Mouse (Mus musculus): ENCODE results near the gene Npy4r. TPM values are rescaled to one million over a fixed set of nuclear protein-coding genes. Genes with fewer than 3 reads are reported as not detected.

Gene Npy4r
- polyA plus RNA-seq, 1 experiment from 2014 or later = 0.24 TPM

- Histone ChIP-seq H3K4me1 (ENCODE audit: control insufficient read depth, insufficient read depth, low read length) (no peaks in the 10 kb centered on the region), H3K27me3 (ENCODE audit: control insufficient read depth, insufficient read depth, low read length) (no peaks in the 10 kb centered on the region), H3K36me3 (ENCODE audit: control insufficient read depth, insufficient read depth, low read length) (no peaks in the 10 kb centered on the region), H3K9ac (replicated peaks; ENCODE audit: low read depth, low read length) (no peak overlapping the region), H3K4me2 (ENCODE audit: low read depth, low read length) (no peak overlapping the region), H3K9me3 (ENCODE audit: control insufficient read depth, low read length) (no peaks in the 10 kb centered on the region), H3K4me3 (ENCODE audit: low read depth, low read length) (no peak overlapping the region), H3K27ac (ENCODE audit: low read depth, low read length) (no peak overlapping the region)
- 83% methylated on average over 3 of the region's 3 CpGs for WGBS
- ATAC-seq (ENCODE audit: low read depth) = no peak
Measured at GRCm38 (mm10) chr14:34103855-34104254, 48.4 kb downstream of the Npy4r start.

GRCm38 (mm10) chr14:34102601-34103000 is 49.7 kb downstream of the Npy4r start, which contains the start of gene A630023A22Rik:
A630023A22Rik (minus strand) TSS chr14:34102754.
- H3K9ac ChIP-seq (replicated peaks; ENCODE audit: low read depth, low read length) = no peak within 1 kb of the TSS
- no peak within 1 kb of the TSS for H3K4me2 ChIP-seq (ENCODE audit: low read depth, low read length)
- H3K4me3 ChIP-seq (ENCODE audit: low read depth, low read length) = no peak within 1 kb of the TSS
- 71% methylated on average over 5 of the region's 5 CpGs for WGBS
- ATAC-seq (ENCODE audit: low read depth) = no peak
- no peaks in the 10 kb centered on the region for H3K9me3 ChIP-seq (ENCODE audit: control insufficient read depth, low read length)
- no peaks in the 10 kb centered on the region for H3K27me3 ChIP-seq (ENCODE audit: control insufficient read depth, insufficient read depth, low read length)
- no peaks in the 10 kb centered on the region for H3K36me3 ChIP-seq (ENCODE audit: control insufficient read depth, insufficient read depth, low read length)
- no peaks in the 10 kb centered on the region for H3K4me1 ChIP-seq (ENCODE audit: control insufficient read depth, insufficient read depth, low read length)
- no peak within 1 kb of the TSS for H3K27ac ChIP-seq (ENCODE audit: low read depth, low read length)

- Histone ChIP-seq H3K36me3 (ENCODE audit: control insufficient read depth, insufficient read depth, low read length) (no peaks in the 10 kb centered on the region), H3K27ac (ENCODE audit: low read depth, low read length) (no peak overlapping the region), H3K9me3 (ENCODE audit: control insufficient read depth, low read length) (no peaks in the 10 kb centered on the region), H3K9ac (replicated peaks; ENCODE audit: low read depth, low read length) (no peak overlapping the region), H3K4me3 (ENCODE audit: low read depth, low read length) (no peak overlapping the region), H3K4me1 (ENCODE audit: control insufficient read depth, insufficient read depth, low read length) (no peaks in the 10 kb centered on the region), H3K27me3 (ENCODE audit: control insufficient read depth, insufficient read depth, low read length) (no peaks in the 10 kb centered on the region), H3K4me2 (ENCODE audit: low read depth, low read length) (no peak overlapping the region)
- 79% methylated on average over 5 of the region's 5 CpGs for WGBS
- ATAC-seq (ENCODE audit: low read depth) = no peak
Measured at GRCm38 (mm10) chr14:34096161-34096560, 56.1 kb downstream of the Npy4r start.

Other genes with a start within 250 kb of the Npy4r start
- 11.0 and 11.8 TPM in 2 replicates for gene Gdf10, start 228.9 kb downstream of the Npy4r start, polyA plus RNA-seq (2014; fragmentation: Nextera tagmentation; extraction: Ambion mirVana)
- not detected in 2 replicates for gene Gdf2, start 211.4 kb downstream of the Npy4r start, polyA plus RNA-seq (2014; fragmentation: Nextera tagmentation; extraction: Ambion mirVana)
- gene Rbp3, start 198.5 kb downstream of the Npy4r start, polyA plus RNA-seq (2014; fragmentation: Nextera tagmentation; extraction: Ambion mirVana) = not detected in 2 replicates
- gene Zfp488, start 173.7 kb downstream of the Npy4r start, polyA plus RNA-seq (2014; fragmentation: Nextera tagmentation; extraction: Ambion mirVana) = 0.89 and 1.9 TPM in 2 replicates
- not detected in 2 replicates for gene Gm30083, start 137.3 kb downstream of the Npy4r start, polyA plus RNA-seq (2014; fragmentation: Nextera tagmentation; extraction: Ambion mirVana)
- gene Gm5460, start 135.7 kb downstream of the Npy4r start, polyA plus RNA-seq (2014; fragmentation: Nextera tagmentation; extraction: Ambion mirVana) = not detected in 2 replicates
- not detected in 2 replicates for gene Antxrl, start 99.8 kb downstream of the Npy4r start, polyA plus RNA-seq (2014; fragmentation: Nextera tagmentation; extraction: Ambion mirVana)
- not detected in 2 replicates for gene Anxa8, start 66.5 kb downstream of the Npy4r start, polyA plus RNA-seq (2014; fragmentation: Nextera tagmentation; extraction: Ambion mirVana)
- 0.75 TPM in 1 of 2 replicates, not detected in the other for gene A630023A22Rik, start 49.7 kb downstream of the Npy4r start, polyA plus RNA-seq (2014; fragmentation: Nextera tagmentation; extraction: Ambion mirVana)
- 4.3 and 5.2 TPM in 2 replicates for gene Gprin2, start 49.2 kb upstream of the Npy4r start, polyA plus RNA-seq (2014; fragmentation: Nextera tagmentation; extraction: Ambion mirVana)
- 0.46 and 0.49 TPM in 2 replicates for gene Syt15, start 67.1 kb upstream of the Npy4r start, polyA plus RNA-seq (2014; fragmentation: Nextera tagmentation; extraction: Ambion mirVana)
- gene Shld2, start 158.0 kb upstream of the Npy4r start, polyA plus RNA-seq (2014; fragmentation: Nextera tagmentation; extraction: Ambion mirVana) = 5.1 and 8.0 TPM in 2 replicates
- gene Glud1, start 158.2 kb upstream of the Npy4r start, polyA plus RNA-seq (2014; fragmentation: Nextera tagmentation; extraction: Ambion mirVana) = 145 and 152 TPM in 2 replicates
- gene Fam25c, start 202.9 kb upstream of the Npy4r start, polyA plus RNA-seq (2014; fragmentation: Nextera tagmentation; extraction: Ambion mirVana) = not detected in 2 replicates
- gene Sncg, start 222.3 kb upstream of the Npy4r start, polyA plus RNA-seq (2014; fragmentation: Nextera tagmentation; extraction: Ambion mirVana) = 279 and 514 TPM in 2 replicates
- 2.4 and 4.3 TPM in 2 replicates for gene Mmrn2, start 223.0 kb upstream of the Npy4r start, polyA plus RNA-seq (2014; fragmentation: Nextera tagmentation; extraction: Ambion mirVana)